Mouse (Mus musculus) spleen, adult 2 months (tissue): ENCODE data around the gene Ccdc137. TPM values are rescaled to one million over a fixed set of nuclear protein-coding genes. Genes with fewer than 3 reads are reported as not detected.

Experiments used
- DNase-seq, 2 experiments: peaks; one replicate each; pipeline versions ENCODE4 v3.0.0 to v3.0.0-alpha.2; 2012 to 2021; ENCODE audit warnings: low spot score in 2 of 2, low read depth in 1 of 2
- H3K27ac ChIP-seq: fragments of 200-500 bp; 2 replicates; pipeline ENCODE4 v1.5.1; 2012; ENCODE audit warnings: low read length, inconsistent platforms; ENCODE audit not compliant: insufficient read depth
- H3K27me3 ChIP-seq: fragments of 200-500 bp; 2 replicates; pipeline ENCODE4 v1.6.1; 2012; ENCODE audit warnings: mild to moderate bottlenecking, moderate library complexity, low read length, inconsistent platforms; ENCODE audit not compliant: control insufficient read depth, insufficient read depth
- H3K36me3 ChIP-seq: fragments of 200-500 bp; 2 replicates; pipeline ENCODE4 v1.6.1; 2012; ENCODE audit warnings: mild to moderate bottlenecking, low read length, inconsistent platforms; ENCODE audit not compliant: control insufficient read depth, insufficient read depth
- H3K4me1 ChIP-seq: fragments of 200-500 bp; 2 replicates; pipeline ENCODE4 v1.6.1; 2011; ENCODE audit warnings: inconsistent platforms; ENCODE audit not compliant: control insufficient read depth, insufficient read depth, insufficient read length
- H3K4me3 ChIP-seq: fragments of 200-500 bp; 2 replicates; pipeline ENCODE4 v1.5.1; 2011; ENCODE audit warnings: mild to moderate bottlenecking, inconsistent platforms; ENCODE audit not compliant: insufficient read depth, insufficient read length; ENCODE audit errors: extremely low read depth
- CTCF ChIP-seq: fragments of 200-500 bp; IDR thresholded peaks from 2 replicates; pipeline ENCODE4 v1.5.1; 2011; ENCODE audit warnings: mild to moderate bottlenecking, inconsistent platforms; ENCODE audit not compliant: insufficient read depth, insufficient read length, insufficient replicate concordance; ENCODE audit errors: extremely low read depth
- POLR2A ChIP-seq: fragments of 200-500 bp; IDR thresholded peaks from 2 replicates; pipeline ENCODE4 v1.6.1; 2011; ENCODE audit warnings: low read depth, low read length, inconsistent platforms
- WGBS: fragments of 180-500 bp; shearing (Covaris S2); methylation state at CpG from one replicate; pipeline ENCODE4 v1.1.7; 2018; 5-methylcytosine and 5-hydroxymethylcytosine counted together
- polyA plus RNA-seq: library from polyadenylated mRNA; depleted of rRNA; stranded (reverse); fragments of >200 nt; gene quantifications from 2 replicates; pipeline ENCODE4 v1.2.3, GENCODE M21; 2012; rRNA removed

Gene Ccdc137
- polyA plus RNA-seq, 1 experiment, result 11.2 TPM

DNA sequence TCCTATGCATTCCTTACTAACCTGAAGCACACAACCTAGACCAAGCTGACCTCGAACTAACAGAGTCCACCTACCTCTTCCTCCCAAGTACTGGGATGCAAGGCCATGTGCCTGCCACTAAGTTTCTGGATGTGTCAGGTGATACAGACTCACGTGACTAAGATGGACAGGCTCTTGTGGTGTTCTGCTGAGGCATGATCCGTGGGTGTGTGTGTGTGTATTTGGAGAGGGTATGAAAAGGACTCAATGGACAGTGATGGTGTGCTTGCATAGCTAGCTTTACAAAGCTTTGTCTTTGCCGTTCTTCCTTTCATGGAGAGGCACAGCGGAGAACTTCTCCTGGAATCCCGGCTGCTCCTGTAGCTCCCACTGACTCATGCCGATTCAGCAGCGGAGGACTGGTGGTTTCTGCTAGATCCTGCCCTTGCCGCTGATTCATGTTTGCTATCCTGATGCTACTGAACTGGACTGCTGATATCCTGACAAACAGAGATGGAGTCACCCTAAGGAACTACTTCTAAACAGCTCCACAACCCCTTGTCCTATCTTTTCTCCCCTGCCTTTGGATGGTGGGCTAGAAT is 50.5 kb downstream of the Ccdc137 start:
- Histone ChIP-seq H3K4me1 (peaks cover 4% of the 10 kb centered on the region; the same call in 1 of the 2 replicates), H3K27me3 (no peaks in the 10 kb centered on the region), H3K4me3 (no peak overlapping the region), H3K36me3 (no peaks in the 10 kb centered on the region), H3K27ac (no peak overlapping the region)
- no peak for DNase-seq
- no peak for TF ChIP-seq POLR2A
- no peak for TF ChIP-seq CTCF
- WGBS, result 86% methylated on average over 9 of the region's 9 CpGs

DNA sequence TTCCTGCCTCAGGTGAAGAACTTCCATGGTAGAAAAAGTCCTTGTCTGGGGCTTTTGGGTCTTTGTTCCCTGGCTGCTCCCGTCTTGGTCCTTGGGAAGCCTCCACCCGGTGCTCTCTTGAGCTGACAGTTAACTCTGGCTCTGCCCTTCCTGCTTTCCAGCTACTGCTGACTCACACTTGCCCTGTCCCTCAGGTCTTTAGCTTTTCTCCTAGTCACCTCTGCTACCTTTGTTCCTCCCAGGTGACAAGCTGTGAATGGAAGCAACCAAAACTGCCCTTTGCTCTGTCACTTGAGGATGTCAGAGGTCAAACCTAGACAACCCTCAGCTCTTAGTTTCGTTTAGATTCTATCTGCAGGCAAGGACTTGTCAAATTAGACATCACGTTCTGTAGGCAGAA is 52.0 kb downstream of the Ccdc137 start:
- Histone ChIP-seq H3K4me1 (peaks cover 4% of the 10 kb centered on the region; the same call in 1 of the 2 replicates), H3K4me3 (no peak overlapping the region), H3K36me3 (no peaks in the 10 kb centered on the region), H3K27me3 (no peaks in the 10 kb centered on the region), H3K27ac (no peak overlapping the region)
- WGBS, result 30% methylated on average over 4 of the region's 4 CpGs
- TF ChIP-seq CTCF, result no peak
- no peak for TF ChIP-seq POLR2A
- DNase-seq, result no peak

DNA sequence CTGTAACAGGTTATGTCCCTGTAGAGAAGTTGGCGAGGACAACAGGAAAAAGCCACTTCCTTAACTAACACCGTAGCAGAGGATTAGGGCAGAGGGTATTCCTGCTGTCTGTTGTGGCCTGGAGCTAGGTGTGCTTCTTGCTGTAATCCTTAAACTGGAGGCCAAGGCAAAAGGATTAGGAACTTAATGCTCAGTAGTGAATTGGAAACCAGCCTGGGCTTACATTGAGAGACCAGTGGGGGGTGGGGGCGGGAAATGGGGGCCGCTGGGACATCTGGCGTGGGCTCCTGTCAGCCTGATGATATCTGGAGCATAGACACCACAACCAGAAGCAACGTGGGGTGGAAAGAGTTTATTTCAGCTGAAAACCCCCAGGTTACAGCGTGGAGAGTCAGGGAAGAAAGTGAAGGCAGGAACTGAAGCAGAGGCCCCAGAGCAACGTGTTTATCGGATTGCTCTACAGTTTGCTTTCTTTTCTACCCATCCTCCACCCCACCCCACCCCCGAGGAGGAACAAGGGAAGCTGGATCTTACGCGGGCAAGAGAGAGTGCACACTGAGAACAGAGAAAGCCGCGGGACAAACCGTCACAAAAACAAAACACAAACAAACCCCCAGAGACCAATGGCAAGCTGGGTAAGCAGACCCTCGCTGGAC is 52.6 kb downstream of the Ccdc137 start:
- Histone ChIP-seq H3K4me3 (peak overlapping the region; percentile 50), H3K4me1 (peaks cover 4% of the 10 kb centered on the region; the same call in 1 of the 2 replicates), H3K27ac (no peak overlapping the region; the same call in 1 of the 2 replicates), H3K36me3 (no peaks in the 10 kb centered on the region), H3K27me3 (no peaks in the 10 kb centered on the region)
- TF ChIP-seq POLR2A, result no peak
- TF ChIP-seq CTCF, result no peak
- no peak for DNase-seq
- WGBS, result 4% methylated on average over 16 of the region's 16 CpGs

DNA sequence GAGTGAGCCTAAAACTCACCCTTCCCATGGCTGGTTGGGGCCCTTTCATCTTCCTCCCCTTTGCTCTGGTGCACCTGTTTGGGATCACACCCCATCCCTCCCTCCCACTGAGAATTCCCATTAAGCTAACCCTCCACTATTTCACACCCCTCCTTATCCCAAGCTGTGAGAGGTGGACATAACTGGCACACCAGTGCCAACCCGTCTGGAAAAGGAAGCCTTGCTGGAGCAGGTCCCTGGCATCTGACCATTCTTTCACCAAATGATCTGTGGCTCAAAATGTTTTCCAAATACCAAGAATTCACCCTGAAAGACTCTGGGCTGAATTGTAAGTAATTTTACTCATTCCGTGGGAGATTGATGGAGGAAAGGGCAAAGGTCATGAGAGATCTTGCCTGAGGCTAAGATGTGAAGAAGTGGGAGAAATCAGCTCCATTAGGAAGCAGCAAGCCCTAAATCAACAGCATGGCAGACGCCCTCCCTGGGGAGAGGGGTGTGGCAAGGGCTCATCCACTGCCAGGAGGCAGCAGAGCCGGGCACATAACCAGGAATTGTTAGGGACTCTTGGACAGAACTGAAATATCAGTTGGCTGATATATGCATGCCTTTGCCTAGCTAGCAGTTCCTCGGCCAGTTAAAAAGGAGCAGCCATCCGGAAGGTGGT is 55.0 kb downstream of the Ccdc137 start:
- 84% methylated on average over 6 of the region's 6 CpGs for WGBS
- H3K27ac ChIP-seq, result no peak overlapping the region
- DNase-seq, result no peak
- H3K4me1 ChIP-seq, result peaks cover 4% of the 10 kb centered on the region; the same call in 1 of the 2 replicates
- no peak for TF ChIP-seq POLR2A
- H3K36me3 ChIP-seq, result no peaks in the 10 kb centered on the region
- no peak overlapping the region for H3K4me3 ChIP-seq
- H3K27me3 ChIP-seq, result no peaks in the 10 kb centered on the region

Other genes starting within 250 kb of the Ccdc137 start
- gene Bahcc1, start 225.2 kb upstream of the Ccdc137 start, polyA plus RNA-seq, result 3.6 and 4.0 TPM in 2 replicates
- gene Actg1, start 109.6 kb upstream of the Ccdc137 start, polyA plus RNA-seq, result 951 and 978 TPM in 2 replicates
- 0.08 TPM in 1 of 2 replicates, not detected in the other for gene Fscn2, start 96.6 kb upstream of the Ccdc137 start, polyA plus RNA-seq
- gene Faap100, start 79.4 kb upstream of the Ccdc137 start, polyA plus RNA-seq, result 36.5 and 53.8 TPM in 2 replicates
- gene Nploc4, start 20.4 kb upstream of the Ccdc137 start, polyA plus RNA-seq, result 25.3 and 31.0 TPM in 2 replicates
- 7.9 and 9.1 TPM in 2 replicates for gene Tspan10, start 15.5 kb upstream of the Ccdc137 start, polyA plus RNA-seq
- 0.14 and 0.35 TPM in 2 replicates for gene Pde6g, start 4.6 kb upstream of the Ccdc137 start, polyA plus RNA-seq
- 9.1 and 11.0 TPM in 2 replicates for gene Oxld1, start within 50 bp of the Ccdc137 start, polyA plus RNA-seq
- gene Arl16, start 9.5 kb downstream of the Ccdc137 start, polyA plus RNA-seq, result 13.2 and 14.4 TPM in 2 replicates
- gene Mrpl12, start 26.5 kb downstream of the Ccdc137 start, polyA plus RNA-seq, result 55.1 and 55.7 TPM in 2 replicates
- 36.5 and 48.1 TPM in 2 replicates for gene Slc25a10, start 33.7 kb downstream of the Ccdc137 start, polyA plus RNA-seq
- gene Gcgr, start 72.6 kb downstream of the Ccdc137 start, polyA plus RNA-seq, result 0.30 and 0.36 TPM in 2 replicates
- gene Mcrip1, start 91.6 kb downstream of the Ccdc137 start, polyA plus RNA-seq, result 79.9 and 99.4 TPM in 2 replicates
- gene Ppp1r27, start 93.0 kb downstream of the Ccdc137 start, polyA plus RNA-seq, result not detected in 2 replicates
- gene P4hb, start 115.1 kb downstream of the Ccdc137 start, polyA plus RNA-seq, result 76.8 and 79.2 TPM in 2 replicates
- gene Arhgdia, start 123.5 kb downstream of the Ccdc137 start, polyA plus RNA-seq, result 620 and 856 TPM in 2 replicates
- gene Alyref, start 140.2 kb downstream of the Ccdc137 start, polyA plus RNA-seq, result 22.1 and 27.2 TPM in 2 replicates
- gene Anapc11, start 140.3 kb downstream of the Ccdc137 start, polyA plus RNA-seq, result 80.1 and 101 TPM in 2 replicates
- gene Npb, start 150.4 kb downstream of the Ccdc137 start, polyA plus RNA-seq, result 4.4 and 5.5 TPM in 2 replicates
- gene Pcyt2, start 159.8 kb downstream of the Ccdc137 start, polyA plus RNA-seq, result 139 and 165 TPM in 2 replicates
- gene Sirt7, start 167.1 kb downstream of the Ccdc137 start, polyA plus RNA-seq, result 119 and 139 TPM in 2 replicates
- gene Mafg, start 175.5 kb downstream of the Ccdc137 start, polyA plus RNA-seq, result 29.9 and 31.3 TPM in 2 replicates
- gene Pycr1, start 185.7 kb downstream of the Ccdc137 start, polyA plus RNA-seq, result 7.5 and 8.7 TPM in 2 replicates
- 0.83 and 1.5 TPM in 2 replicates for gene Myadml2, start 190.0 kb downstream of the Ccdc137 start, polyA plus RNA-seq
- 0.08 and 0.38 TPM in 2 replicates for gene Notum, start 203.1 kb downstream of the Ccdc137 start, polyA plus RNA-seq
- gene Aspscr1, start 214.9 kb downstream of the Ccdc137 start, polyA plus RNA-seq, result 84.5 and 89.1 TPM in 2 replicates